Mouse (Mus musculus): Measurements from ENCODE around the gene Laptm5. TPM values are rescaled to one million over a fixed set of nuclear protein-coding genes. Genes with fewer than 3 reads are reported as not detected.

Laptm5 gene
- total and polyA plus RNA-seq, 2 experiments from 2014 or later, result 14.7 to 15.9 TPM

- Histone ChIP-seq H3K27ac (ENCODE audit: low read depth) (no peak overlapping the region), H3K27me3 (ENCODE audit: control insufficient read depth, insufficient read depth, low read length) (peaks cover 12% of the 10 kb centered on the region; the same call in 1 of the 2 replicates), H3K4me2 (ENCODE audit: low read depth, low read length) (no peak overlapping the region), H3K36me3 (replicated peaks; ENCODE audit: control insufficient read depth, insufficient read depth, low read length) (no peaks in the 10 kb centered on the region), H3K4me1 (ENCODE audit: control insufficient read depth, insufficient read depth) (peaks cover 9% of the 10 kb centered on the region), H3K4me3 (ENCODE audit: low read depth, low read length) (no peak overlapping the region), H3K9me3 (replicated peaks; ENCODE audit: control insufficient read depth, low read length) (no peaks in the 10 kb centered on the region), H3K9ac (replicated peaks; ENCODE audit: low read depth, low read length) (no peak overlapping the region)
- no peak for ATAC-seq (ENCODE audit: insufficient read depth, low read depth)
- DNase-seq (ENCODE audit: low spot score), result no peak
- TF ChIP-seq CTCF (IDR thresholded peaks at IDR 0.05; ENCODE audit: low read depth) (no peak), EP300 (IDR thresholded peaks at IDR 0.05; ENCODE audit: low read depth) (no peak)
- WGBS, result 81% methylated on average over 5 of the region's 5 CpGs
Observed at GRCm38 (mm10) chr4:130873440-130873839, 39.5 kb upstream of the Laptm5 start.

GRCm38 (mm10) chr4:130874601-130875000 lies 38.3 kb upstream of the Laptm5 start:
- H3K9me3 ChIP-seq (replicated peaks; ENCODE audit: control insufficient read depth, low read length), result no peaks in the 10 kb centered on the region
- TF ChIP-seq EP300 (IDR thresholded peaks at IDR 0.05; ENCODE audit: low read depth) (no peak), CTCF (IDR thresholded peaks at IDR 0.05; ENCODE audit: low read depth) (no peak)
- no peak overlapping the region for H3K4me2 ChIP-seq (ENCODE audit: low read depth, low read length)
- ATAC-seq (ENCODE audit: insufficient read depth, low read depth), result peak; percentile 73
- H3K4me3 ChIP-seq (ENCODE audit: low read depth, low read length), result no peak overlapping the region
- H3K9ac ChIP-seq (replicated peaks; ENCODE audit: low read depth, low read length), result no peak overlapping the region
- peaks cover 7% of the 10 kb centered on the region; the same call in 1 of the 2 replicates for H3K27me3 ChIP-seq (ENCODE audit: control insufficient read depth, insufficient read depth, low read length)
- peak; percentile 87 for DNase-seq (ENCODE audit: low spot score)
- H3K36me3 ChIP-seq (replicated peaks; ENCODE audit: control insufficient read depth, insufficient read depth, low read length), result no peaks in the 10 kb centered on the region
- H3K4me1 ChIP-seq (ENCODE audit: control insufficient read depth, insufficient read depth), result peaks cover 9% of the 10 kb centered on the region
- H3K27ac ChIP-seq (ENCODE audit: low read depth), result no peak overlapping the region
- 13% methylated on average over 10 of the region's 10 CpGs for WGBS

GRCm38 (mm10) chr4:130876016-130876726 lies 36.8 kb upstream of the Laptm5 start:
- ATAC-seq (ENCODE audit: insufficient read depth, low read depth) (no peak), DNase-seq (ENCODE audit: low spot score) (no peak)
- Histone ChIP-seq H3K9me3 (replicated peaks; ENCODE audit: control insufficient read depth, low read length) (no peaks in the 10 kb centered on the region), H3K4me3 (ENCODE audit: low read depth, low read length) (no peak overlapping the region), H3K36me3 (replicated peaks; ENCODE audit: control insufficient read depth, insufficient read depth, low read length) (no peaks in the 10 kb centered on the region), H3K27ac (ENCODE audit: low read depth) (no peak overlapping the region), H3K4me2 (ENCODE audit: low read depth, low read length) (no peak overlapping the region), H3K9ac (replicated peaks; ENCODE audit: low read depth, low read length) (no peak overlapping the region), H3K4me1 (ENCODE audit: control insufficient read depth, insufficient read depth) (peaks cover 9% of the 10 kb centered on the region), H3K27me3 (ENCODE audit: control insufficient read depth, insufficient read depth, low read length) (peaks cover 7% of the 10 kb centered on the region; the same call in 1 of the 2 replicates)
- TF ChIP-seq EP300 (IDR thresholded peaks at IDR 0.05; ENCODE audit: low read depth) (no peak), CTCF (IDR thresholded peaks at IDR 0.05; ENCODE audit: low read depth) (no peak)
- WGBS, result 55% methylated on average over 14 of the region's 14 CpGs

GRCm38 (mm10) chr4:130878273-130879047 lies 34.5 kb upstream of the Laptm5 start:
- H3K4me1 ChIP-seq (ENCODE audit: control insufficient read depth, insufficient read depth), result peaks cover 9% of the 10 kb centered on the region
- TF ChIP-seq CTCF (IDR thresholded peaks at IDR 0.05; ENCODE audit: low read depth) (peak; percentile 94), EP300 (IDR thresholded peaks at IDR 0.05; ENCODE audit: low read depth) (no peak)
- H3K9me3 ChIP-seq (replicated peaks; ENCODE audit: control insufficient read depth, low read length), result no peaks in the 10 kb centered on the region
- peak overlapping the region; percentile 53 for H3K4me2 ChIP-seq (ENCODE audit: low read depth, low read length)
- 0 out of 2 replicates have a peak overlapping the region, but pooled peaks have one; percentile 14 for H3K4me3 ChIP-seq (ENCODE audit: low read depth, low read length)
- DNase-seq (ENCODE audit: low spot score), result peak; percentile 89
- WGBS, result 5% methylated on average over 21 of the region's 21 CpGs
- peak; percentile 69 for ATAC-seq (ENCODE audit: insufficient read depth, low read depth)
- 0 out of 2 replicates have a peak overlapping the region, but pooled peaks have one; percentile 21 for H3K9ac ChIP-seq (replicated peaks; ENCODE audit: low read depth, low read length)
- peak overlapping the region; percentile 51; the same call in 1 of the 2 replicates for H3K27ac ChIP-seq (ENCODE audit: low read depth)
- no peaks in the 10 kb centered on the region for H3K36me3 ChIP-seq (replicated peaks; ENCODE audit: control insufficient read depth, insufficient read depth, low read length)
- peaks cover 7% of the 10 kb centered on the region; the same call in 1 of the 2 replicates for H3K27me3 ChIP-seq (ENCODE audit: control insufficient read depth, insufficient read depth, low read length)

- peak overlapping the region; percentile 51; the same call in 1 of the 2 replicates for H3K27ac ChIP-seq (ENCODE audit: low read depth)
- no peak overlapping the region for H3K4me3 ChIP-seq (ENCODE audit: low read depth, low read length)
- ATAC-seq (ENCODE audit: insufficient read depth, low read depth), result peak; percentile 1; the same call in 1 of the 2 replicates
- WGBS, result 67% methylated on average over 1 of the region's 1 CpGs
- DNase-seq (ENCODE audit: low spot score), result no peak
- H3K27me3 ChIP-seq (ENCODE audit: control insufficient read depth, insufficient read depth, low read length), result peaks cover 7% of the 10 kb centered on the region; the same call in 1 of the 2 replicates
- peak overlapping the region; percentile 53; the same call in 1 of the 2 replicates for H3K4me2 ChIP-seq (ENCODE audit: low read depth, low read length)
- no peak for TF ChIP-seq CTCF (IDR thresholded peaks at IDR 0.05; ENCODE audit: low read depth)
- TF ChIP-seq EP300 (IDR thresholded peaks at IDR 0.05; ENCODE audit: low read depth), result no peak
- no peak overlapping the region for H3K9ac ChIP-seq (replicated peaks; ENCODE audit: low read depth, low read length)
- H3K4me1 ChIP-seq (ENCODE audit: control insufficient read depth, insufficient read depth), result peaks cover 9% of the 10 kb centered on the region
- no peaks in the 10 kb centered on the region for H3K36me3 ChIP-seq (replicated peaks; ENCODE audit: control insufficient read depth, insufficient read depth, low read length)
- H3K9me3 ChIP-seq (replicated peaks; ENCODE audit: control insufficient read depth, low read length), result no peaks in the 10 kb centered on the region
Observed at GRCm38 (mm10) chr4:130879048-130879384, 33.9 kb upstream of the Laptm5 start.

Data from heart, postnatal 0 days (tissue).